Mouse (Mus musculus): ENCODE measurements around the gene Ptbp3. TPM values are rescaled to one million over a fixed set of nuclear protein-coding genes. Genes with fewer than 3 reads are reported as not detected.

Gene Ptbp3
- total and polyA plus RNA-seq, 2 experiments = 24.1 to 52.6 TPM

GRCm38 (mm10) chr4:59445516-59445915 is 103.6 kb downstream of the Ptbp3 start:
- peaks cover 5% of the 10 kb centered on the region for H3K4me1 ChIP-seq (ENCODE audit: control insufficient read depth, insufficient read depth, low read length)
- H3K36me3 ChIP-seq (ENCODE audit: control insufficient read depth, insufficient read depth, low read length) = no peaks in the 10 kb centered on the region
- DNase-seq (ENCODE audit: extremely low read depth, low read depth, low spot score) = no peak
- no peak for TF ChIP-seq CTCF (IDR thresholded peaks at IDR 0.05; ENCODE audit: low read depth, low read length)
- no peak for TF ChIP-seq POLR2A (IDR thresholded peaks at IDR 0.05; ENCODE audit: extremely low read depth, insufficient read depth, low read length)
- WGBS = 77% methylated on average over 6 of the region's 6 CpGs
- H3K79me2 ChIP-seq (ENCODE audit: control insufficient read depth, insufficient read depth, low read length) = no peaks in the 10 kb centered on the region
- H3K27ac ChIP-seq (replicated peaks; ENCODE audit: insufficient read depth, low read depth, low read length) = no peak overlapping the region
- H3K9ac ChIP-seq (ENCODE audit: low read depth, low read length) = no peak overlapping the region
- no peak overlapping the region for H3K4me3 ChIP-seq (ENCODE audit: insufficient read depth, low read depth, low read length)
- H3K27me3 ChIP-seq (ENCODE audit: control insufficient read depth, insufficient read depth, low read length) = no peaks in the 10 kb centered on the region

- no peak for TF ChIP-seq POLR2A (IDR thresholded peaks at IDR 0.05; ENCODE audit: extremely low read depth, insufficient read depth, low read length)
- TF ChIP-seq CTCF (IDR thresholded peaks at IDR 0.05; ENCODE audit: low read depth, low read length) = no peak
- no peaks in the 10 kb centered on the region for H3K36me3 ChIP-seq (ENCODE audit: control insufficient read depth, insufficient read depth, low read length)
- no peak overlapping the region for H3K27ac ChIP-seq (replicated peaks; ENCODE audit: insufficient read depth, low read depth, low read length)
- DNase-seq (ENCODE audit: extremely low read depth, low read depth, low spot score) = no peak
- no peak overlapping the region for H3K9ac ChIP-seq (ENCODE audit: low read depth, low read length)
- H3K4me1 ChIP-seq (ENCODE audit: control insufficient read depth, insufficient read depth, low read length) = peaks cover 9% of the 10 kb centered on the region
- H3K4me3 ChIP-seq (ENCODE audit: insufficient read depth, low read depth, low read length) = no peak overlapping the region
- H3K27me3 ChIP-seq (ENCODE audit: control insufficient read depth, insufficient read depth, low read length) = no peaks in the 10 kb centered on the region
- 87% methylated on average over 3 of the region's 3 CpGs for WGBS
- H3K79me2 ChIP-seq (ENCODE audit: control insufficient read depth, insufficient read depth, low read length) = no peaks in the 10 kb centered on the region
Observed at GRCm38 (mm10) chr4:59444994-59445393, 104.2 kb downstream of the Ptbp3 start.

- no peak for DNase-seq (ENCODE audit: extremely low read depth, low read depth, low spot score)
- TF ChIP-seq CTCF (IDR thresholded peaks at IDR 0.05; ENCODE audit: low read depth, low read length) = no peak
- no peak for TF ChIP-seq POLR2A (IDR thresholded peaks at IDR 0.05; ENCODE audit: extremely low read depth, insufficient read depth, low read length)
- Histone ChIP-seq H3K79me2 (ENCODE audit: control insufficient read depth, insufficient read depth, low read length) (no peaks in the 10 kb centered on the region), H3K27ac (replicated peaks; ENCODE audit: insufficient read depth, low read depth, low read length) (no peak overlapping the region), H3K36me3 (ENCODE audit: control insufficient read depth, insufficient read depth, low read length) (no peaks in the 10 kb centered on the region), H3K27me3 (ENCODE audit: control insufficient read depth, insufficient read depth, low read length) (no peaks in the 10 kb centered on the region), H3K4me3 (ENCODE audit: insufficient read depth, low read depth, low read length) (no peak overlapping the region), H3K4me1 (ENCODE audit: control insufficient read depth, insufficient read depth, low read length) (peaks cover 11% of the 10 kb centered on the region), H3K9ac (ENCODE audit: low read depth, low read length) (no peak overlapping the region)
- 89% methylated on average over 4 of the region's 4 CpGs for WGBS
Observed at GRCm38 (mm10) chr4:59444085-59444484, 105.1 kb downstream of the Ptbp3 start.

- H3K27ac ChIP-seq (replicated peaks; ENCODE audit: insufficient read depth, low read depth, low read length) = peak overlapping the region; percentile 95
- no peaks in the 10 kb centered on the region for H3K79me2 ChIP-seq (ENCODE audit: control insufficient read depth, insufficient read depth, low read length)
- H3K36me3 ChIP-seq (ENCODE audit: control insufficient read depth, insufficient read depth, low read length) = no peaks in the 10 kb centered on the region
- peak; percentile 32 for DNase-seq (ENCODE audit: extremely low read depth, low read depth, low spot score)
- no peak overlapping the region for H3K4me3 ChIP-seq (ENCODE audit: insufficient read depth, low read depth, low read length)
- TF ChIP-seq POLR2A (IDR thresholded peaks at IDR 0.05; ENCODE audit: extremely low read depth, insufficient read depth, low read length) = no peak
- no peak for TF ChIP-seq CTCF (IDR thresholded peaks at IDR 0.05; ENCODE audit: low read depth, low read length)
- H3K27me3 ChIP-seq (ENCODE audit: control insufficient read depth, insufficient read depth, low read length) = no peaks in the 10 kb centered on the region
- WGBS = 82% methylated on average over 1 of the region's 1 CpGs
- H3K9ac ChIP-seq (ENCODE audit: low read depth, low read length) = no peak overlapping the region
- peaks cover 13% of the 10 kb centered on the region for H3K4me1 ChIP-seq (ENCODE audit: control insufficient read depth, insufficient read depth, low read length)
Observed at GRCm38 (mm10) chr4:59441265-59441664, 107.9 kb downstream of the Ptbp3 start.

GRCm38 (mm10) chr4:59439960-59440359 is 109.2 kb downstream of the Ptbp3 start:
- WGBS = 9% methylated on average over 2 of the region's 2 CpGs
- Histone ChIP-seq H3K27me3 (ENCODE audit: control insufficient read depth, insufficient read depth, low read length) (no peaks in the 10 kb centered on the region), H3K4me1 (ENCODE audit: control insufficient read depth, insufficient read depth, low read length) (peaks cover 13% of the 10 kb centered on the region), H3K9ac (ENCODE audit: low read depth, low read length) (peak overlapping the region; percentile 52; the same call in 1 of the 2 replicates), H3K79me2 (ENCODE audit: control insufficient read depth, insufficient read depth, low read length) (no peaks in the 10 kb centered on the region), H3K36me3 (ENCODE audit: control insufficient read depth, insufficient read depth, low read length) (no peaks in the 10 kb centered on the region), H3K4me3 (ENCODE audit: insufficient read depth, low read depth, low read length) (no peak overlapping the region), H3K27ac (replicated peaks; ENCODE audit: insufficient read depth, low read depth, low read length) (peak overlapping the region; percentile 95)
- DNase-seq (ENCODE audit: extremely low read depth, low read depth, low spot score) = peak; percentile 100
- TF ChIP-seq CTCF (IDR thresholded peaks at IDR 0.05; ENCODE audit: low read depth, low read length) = no peak
- no peak for TF ChIP-seq POLR2A (IDR thresholded peaks at IDR 0.05; ENCODE audit: extremely low read depth, insufficient read depth, low read length)

- H3K36me3 ChIP-seq (ENCODE audit: control insufficient read depth, insufficient read depth, low read length) = no peaks in the 10 kb centered on the region
- 17% methylated on average over 5 of the region's 5 CpGs for WGBS
- H3K27ac ChIP-seq (replicated peaks; ENCODE audit: insufficient read depth, low read depth, low read length) = peak overlapping the region; percentile 79
- no peak for TF ChIP-seq POLR2A (IDR thresholded peaks at IDR 0.05; ENCODE audit: extremely low read depth, insufficient read depth, low read length)
- no peak for TF ChIP-seq CTCF (IDR thresholded peaks at IDR 0.05; ENCODE audit: low read depth, low read length)
- DNase-seq (ENCODE audit: extremely low read depth, low read depth, low spot score) = no peak
- H3K4me1 ChIP-seq (ENCODE audit: control insufficient read depth, insufficient read depth, low read length) = peaks cover 13% of the 10 kb centered on the region
- no peaks in the 10 kb centered on the region; the same call in 1 of the 2 replicates for H3K79me2 ChIP-seq (ENCODE audit: control insufficient read depth, insufficient read depth, low read length)
- no peaks in the 10 kb centered on the region for H3K27me3 ChIP-seq (ENCODE audit: control insufficient read depth, insufficient read depth, low read length)
- H3K9ac ChIP-seq (ENCODE audit: low read depth, low read length) = peak overlapping the region; percentile 81
- peak overlapping the region; percentile 65 for H3K4me3 ChIP-seq (ENCODE audit: insufficient read depth, low read depth, low read length)
Observed at GRCm38 (mm10) chr4:59439041-59439440, 110.1 kb downstream of the Ptbp3 start.
